Mouse (Mus musculus) neural tube, embryonic 15.5 days (tissue): ENCODE measurements around the gene Ano6. TPM values are rescaled to one million over a fixed set of nuclear protein-coding genes. Genes with fewer than 3 reads are reported as not detected.

Source experiments
- ATAC-seq: fragments of 200-750 bp; cut with Nextera tagmentation; 2 replicates; pipeline ENCODE4 v1.8.0; 2017; ENCODE audit warnings: mild to moderate bottlenecking, moderate TSS enrichment, moderate library complexity; ENCODE audit not compliant: low FRiP score
- H3K27ac ChIP-seq: fragments of 300-500 bp; sonication (generic); replicated peaks from 2 replicates; pipeline ENCODE4 v1.5.1; 2015; ENCODE audit warnings: mild to moderate bottlenecking, inconsistent platforms
- H3K27me3 ChIP-seq: fragments of 300-500 bp; sonication (generic); replicated peaks from 2 replicates; pipeline ENCODE4 v1.6.1; 2015; ENCODE audit warnings: inconsistent platforms
- H3K36me3 ChIP-seq: fragments of 300-500 bp; sonication (generic); 2 replicates; pipeline ENCODE4 v1.6.1; 2015; ENCODE audit warnings: inconsistent platforms
- H3K4me1 ChIP-seq: fragments of 300-500 bp; sonication (generic); 2 replicates; pipeline ENCODE4 v1.6.1; 2015; ENCODE audit warnings: inconsistent platforms
- H3K4me2 ChIP-seq: fragments of 300-500 bp; sonication (generic); 2 replicates; pipeline ENCODE4 v1.6.1; 2015; ENCODE audit warnings: inconsistent platforms, mild to moderate bottlenecking, moderate library complexity
- H3K4me3 ChIP-seq: fragments of 300-500 bp; sonication (generic); replicated peaks from 2 replicates; pipeline ENCODE4 v1.5.1; 2015; ENCODE audit warnings: mild to moderate bottlenecking, inconsistent platforms
- H3K9ac ChIP-seq: fragments of 300-500 bp; sonication (generic); replicated peaks from 2 replicates; pipeline ENCODE4 v1.6.1; 2015; ENCODE audit warnings: mild to moderate bottlenecking, inconsistent platforms
- H3K9me3 ChIP-seq: fragments of 300-500 bp; sonication (generic); replicated peaks from 2 replicates; pipeline ENCODE4 v1.6.1; 2016; ENCODE audit warnings: inconsistent platforms
- WGBS: fragments of 180-500 bp; shearing (Covaris S2); methylation state at CpG from one replicate; pipeline ENCODE4 v1.1.7; 2015; ENCODE audit warnings: mixed read lengths; 5-methylcytosine and 5-hydroxymethylcytosine counted together
- polyA plus RNA-seq: library from polyadenylated mRNA; unstranded; fragments of >200 nt; fragmentation: Nextera tagmentation; extraction: Ambion mirVana; gene quantifications from 2 replicates; pipeline ENCODE4 v1.2.1, GENCODE M21; 2015

Gene Ano6
- polyA plus RNA-seq, 1 experiment from 2014 or later = 27.0 TPM

- H3K4me3 ChIP-seq = no peak overlapping the region
- H3K36me3 ChIP-seq = no peaks in the 10 kb centered on the region
- H3K4me2 ChIP-seq = no peak overlapping the region
- H3K27me3 ChIP-seq = no peaks in the 10 kb centered on the region
- H3K27ac ChIP-seq = no peak overlapping the region
- no peak overlapping the region for H3K9ac ChIP-seq
- no peak for ATAC-seq
- H3K4me1 ChIP-seq = no peaks in the 10 kb centered on the region
- H3K9me3 ChIP-seq = no peaks in the 10 kb centered on the region
- 92% methylated on average over 2 of the region's 2 CpGs for WGBS
Measured at GRCm38 (mm10) chr15:95770307-95770706, 20.3 kb upstream of the Ano6 start.

- Histone ChIP-seq H3K9ac (no peak overlapping the region), H3K4me3 (no peak overlapping the region), H3K27me3 (no peaks in the 10 kb centered on the region), H3K36me3 (no peaks in the 10 kb centered on the region), H3K27ac (no peak overlapping the region), H3K9me3 (no peaks in the 10 kb centered on the region), H3K4me2 (no peak overlapping the region), H3K4me1 (no peaks in the 10 kb centered on the region)
- ATAC-seq = no peak
- WGBS = 66% methylated on average over 13 of the region's 13 CpGs
Measured at GRCm38 (mm10) chr15:95772374-95772773, 18.3 kb upstream of the Ano6 start.

- H3K27me3 ChIP-seq = no peaks in the 10 kb centered on the region
- no peaks in the 10 kb centered on the region for H3K36me3 ChIP-seq
- no peak overlapping the region for H3K27ac ChIP-seq
- 62% methylated on average over 14 of the region's 14 CpGs for whole genome bisulfite sequencing
- H3K9me3 ChIP-seq = no peaks in the 10 kb centered on the region
- no peak overlapping the region for H3K9ac ChIP-seq
- ATAC-seq = no peak
- no peaks in the 10 kb centered on the region for H3K4me1 ChIP-seq
- H3K4me2 ChIP-seq = no peak overlapping the region
- H3K4me3 ChIP-seq = no peak overlapping the region
Measured at GRCm38 (mm10) chr15:95772861-95773836, 17.5 kb upstream of the Ano6 start.

GRCm38 (mm10) chr15:95774197-95774596, 16.4 kb upstream of the Ano6 start:
- no peaks in the 10 kb centered on the region for H3K27me3 ChIP-seq
- no peak overlapping the region for H3K9ac ChIP-seq
- no peak overlapping the region for H3K4me2 ChIP-seq
- no peak overlapping the region for H3K27ac ChIP-seq
- no peaks in the 10 kb centered on the region for H3K36me3 ChIP-seq
- no peaks in the 10 kb centered on the region for H3K9me3 ChIP-seq
- 68% methylated on average over 6 of the region's 6 CpGs for WGBS
- no peak for ATAC-seq
- H3K4me3 ChIP-seq = no peak overlapping the region
- H3K4me1 ChIP-seq = no peaks in the 10 kb centered on the region

- no peaks in the 10 kb centered on the region for H3K36me3 ChIP-seq
- H3K9ac ChIP-seq = no peak overlapping the region
- H3K27me3 ChIP-seq = no peaks in the 10 kb centered on the region
- no peaks in the 10 kb centered on the region for H3K4me1 ChIP-seq
- WGBS = 89% methylated on average over 9 of the region's 9 CpGs
- no peak overlapping the region for H3K4me3 ChIP-seq
- H3K4me2 ChIP-seq = no peak overlapping the region
- no peak overlapping the region for H3K27ac ChIP-seq
- ATAC-seq = no peak
- H3K9me3 ChIP-seq = no peaks in the 10 kb centered on the region
Measured at GRCm38 (mm10) chr15:95774674-95775414, 15.8 kb upstream of the Ano6 start.

- Histone ChIP-seq H3K4me1 (no peaks in the 10 kb centered on the region), H3K9me3 (no peaks in the 10 kb centered on the region), H3K9ac (no peak overlapping the region), H3K4me3 (no peak overlapping the region), H3K27ac (no peak overlapping the region), H3K27me3 (no peaks in the 10 kb centered on the region), H3K36me3 (no peaks in the 10 kb centered on the region), H3K4me2 (no peak overlapping the region)
- 91% methylated on average over 2 of the region's 2 CpGs for WGBS
- ATAC-seq = no peak
Measured at GRCm38 (mm10) chr15:95777743-95778142, 12.9 kb upstream of the Ano6 start.

- H3K4me1 ChIP-seq = no peaks in the 10 kb centered on the region
- H3K4me2 ChIP-seq = no peak overlapping the region
- 88% methylated on average over 4 of the region's 4 CpGs for WGBS
Measured at GRCm38 (mm10) chr15:95778710-95779109, 11.9 kb upstream of the Ano6 start.

GRCm38 (mm10) chr15:95786624-95787023, 4.0 kb upstream of the Ano6 start:
- Histone ChIP-seq H3K27ac (no peak overlapping the region), H3K36me3 (no peaks in the 10 kb centered on the region), H3K27me3 (no peaks in the 10 kb centered on the region), H3K9me3 (no peaks in the 10 kb centered on the region), H3K4me2 (no peak overlapping the region), H3K4me3 (no peak overlapping the region), H3K9ac (no peak overlapping the region), H3K4me1 (peaks cover 15% of the 10 kb centered on the region)
- 88% methylated on average over 4 of the region's 4 CpGs for WGBS
- ATAC-seq = no peak

More at GRCm38 (mm10) chr15:95778710-95779109, 11.9 kb upstream of the Ano6 start:
- ATAC-seq = no peak
- H3K9ac ChIP-seq = no peak overlapping the region
- no peaks in the 10 kb centered on the region for H3K36me3 ChIP-seq
- no peak overlapping the region for H3K27ac ChIP-seq
- no peaks in the 10 kb centered on the region for H3K9me3 ChIP-seq
- H3K27me3 ChIP-seq = no peaks in the 10 kb centered on the region
- no peak overlapping the region for H3K4me3 ChIP-seq

- ATAC-seq = no peak
Measured at GRCm38 (mm10) chr15:95787578-95787977, 3.1 kb upstream of the Ano6 start.

GRCm38 (mm10) chr15:95789562-95790528, 798 bp upstream of the Ano6 start:
- H3K9ac ChIP-seq = peak overlapping the region; percentile 99
- H3K4me3 ChIP-seq = peak overlapping the region; percentile 72
- peak overlapping the region; percentile 87 for H3K27ac ChIP-seq
- no peaks in the 10 kb centered on the region for H3K27me3 ChIP-seq
- H3K4me1 ChIP-seq = peaks cover 44% of the 10 kb centered on the region
- peak; percentile 66 for ATAC-seq
- WGBS = 14% methylated on average over 32 of the region's 32 CpGs
- peak overlapping the region; percentile 68 for H3K4me2 ChIP-seq
- H3K36me3 ChIP-seq = no peaks in the 10 kb centered on the region
- no peaks in the 10 kb centered on the region for H3K9me3 ChIP-seq

More at GRCm38 (mm10) chr15:95787578-95787977, 3.1 kb upstream of the Ano6 start:
- Histone ChIP-seq H3K4me3 (no peak overlapping the region), H3K36me3 (no peaks in the 10 kb centered on the region), H3K4me2 (no peak overlapping the region), H3K9me3 (no peaks in the 10 kb centered on the region), H3K27ac (no peak overlapping the region), H3K9ac (no peak overlapping the region), H3K27me3 (no peaks in the 10 kb centered on the region), H3K4me1 (peaks cover 23% of the 10 kb centered on the region)
- WGBS = 56% methylated on average over 3 of the region's 3 CpGs
